ENCODE assay signal across 21 mouse cellular contexts in the genomic region with DNA sequence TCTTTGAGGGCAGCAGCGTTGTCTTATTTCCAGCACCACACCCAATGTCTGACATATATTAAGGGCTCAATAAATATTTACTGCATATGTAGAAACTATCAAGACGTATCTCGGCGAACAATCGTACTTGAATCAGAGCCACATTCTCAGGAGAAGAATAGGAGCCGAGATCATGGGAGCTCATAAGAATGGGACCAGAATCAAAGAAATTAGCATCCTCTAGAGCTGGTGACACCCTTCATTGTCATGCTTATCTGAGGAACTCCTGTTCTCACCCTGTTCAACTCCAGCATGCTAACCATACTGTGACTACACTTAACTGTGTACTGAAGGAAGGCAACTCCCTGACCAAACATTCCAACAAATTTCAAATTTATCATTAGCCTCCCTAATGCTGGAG.
"Had no signal": no experiment of that assay in that cellular context is flagged by ENCODE, and none has a peak within 500 bp of the region (broad histone marks: within the 10 kb centered on the region; RNA-seq: fewer than 3 reads in every experiment).

No protein-coding gene starts in this region.

- H3K27me3 ChIP-seq: heart, embryonic 13.5 days; heart, embryonic 15.5 days; hindbrain, embryonic 13.5 days; hindbrain, embryonic 15.5 days; kidney, embryonic 15.5 days; limb, embryonic 13.5 days; limb, embryonic 15.5 days; liver, embryonic 12.5 days had no signal

- H3K27ac ChIP-seq: heart, embryonic 13.5 days; heart, embryonic 15.5 days; hindbrain, embryonic 13.5 days; hindbrain, embryonic 15.5 days; hindbrain, postnatal 0 days; kidney, embryonic 15.5 days; kidney, postnatal 0 days; limb, embryonic 13.5 days; limb, embryonic 15.5 days; liver, embryonic 12.5 days; liver, embryonic 14.5 days had no signal

- H3K9me3 ChIP-seq: heart, embryonic 13.5 days; heart, embryonic 15.5 days; hindbrain, embryonic 13.5 days; hindbrain, embryonic 15.5 days; kidney, embryonic 15.5 days; limb, embryonic 13.5 days; limb, embryonic 15.5 days; liver, embryonic 12.5 days had no signal

- H3K36me3 ChIP-seq: heart, embryonic 13.5 days; heart, embryonic 15.5 days; hindbrain, embryonic 13.5 days; hindbrain, embryonic 15.5 days; kidney, embryonic 15.5 days; limb, embryonic 13.5 days; limb, embryonic 15.5 days; liver, embryonic 12.5 days had no signal

- H3K9ac ChIP-seq: heart, embryonic 13.5 days; heart, embryonic 15.5 days; hindbrain, embryonic 13.5 days; hindbrain, embryonic 15.5 days; kidney, embryonic 15.5 days; limb, embryonic 13.5 days; limb, embryonic 15.5 days; liver, embryonic 12.5 days; liver, embryonic 14.5 days had no signal

- H3K4me3 ChIP-seq: heart, embryonic 13.5 days; heart, embryonic 15.5 days; hindbrain, embryonic 13.5 days; hindbrain, embryonic 15.5 days; kidney, embryonic 15.5 days; limb, embryonic 13.5 days; limb, embryonic 15.5 days; liver, embryonic 12.5 days had no signal

- H3K4me1 ChIP-seq: heart, embryonic 13.5 days; heart, embryonic 15.5 days; hindbrain, embryonic 13.5 days; hindbrain, embryonic 15.5 days; kidney, embryonic 15.5 days; limb, embryonic 13.5 days; limb, embryonic 15.5 days; liver, embryonic 12.5 days had no signal

- DNase-seq: gastrocnemius, postnatal 14 days; gastrocnemius, postnatal 36 days; heart, adult 18-20 months; kidney, adult 11 months; kidney, adult 9 months; kidney, postnatal 14 days; kidney, postnatal 36 days; layer of hippocampus, adult 9-11 months; layer of hippocampus, postnatal 36 days; left cerebral cortex, postnatal 4 days had no signal
